Mouse (Mus musculus): Measurements from ENCODE around the gene Fmo5.

DNA sequence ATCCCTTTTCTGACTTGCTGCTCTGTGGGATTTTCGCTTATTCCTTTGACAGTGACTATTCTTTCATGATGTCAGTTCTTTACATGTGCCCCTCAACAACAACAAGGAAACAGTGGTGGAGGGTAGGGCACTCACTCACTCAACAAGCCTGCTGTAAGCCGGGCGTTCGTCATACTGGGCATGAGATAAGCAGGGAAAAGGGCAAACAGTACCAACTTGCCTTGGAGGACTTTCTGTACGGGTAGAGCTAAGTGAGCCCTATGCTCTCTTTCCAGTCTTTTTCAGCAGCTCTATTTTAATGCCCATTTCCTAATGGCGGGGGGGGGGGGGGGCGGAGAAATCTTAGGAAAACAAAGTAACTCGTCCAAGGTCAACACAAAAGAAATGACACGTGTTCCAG is 13.4 kb downstream of the Fmo5 start:
- TF ChIP-seq USF1 (IDR thresholded peaks at IDR 0.05; ENCODE audit: low read depth) (no peak), CTCF (IDR thresholded peaks at IDR 0.05; ENCODE audit: control insufficient read depth, insufficient read depth, insufficient read length) (no peak), MAX (IDR thresholded peaks at IDR 0.05) (no peak), FOSL1 (IDR thresholded peaks at IDR 0.05; ENCODE audit: insufficient read depth, low read length, poor library complexity, severe bottlenecking) (no peak), MYOD1 (IDR thresholded peaks at IDR 0.05; ENCODE audit: control insufficient read depth, insufficient read length, low read depth) (no peak)
